Mouse (Mus musculus) layer of hippocampus, adult 11-12 months (tissue): ENCODE results near the gene Pdzd2.

ENCODE experiments used
- DNase-seq: peaks from one replicate; pipeline ENCODE4 v3.0.0; 2022; ENCODE audit warnings: low spot score

The Pdzd2 gene

DNA sequence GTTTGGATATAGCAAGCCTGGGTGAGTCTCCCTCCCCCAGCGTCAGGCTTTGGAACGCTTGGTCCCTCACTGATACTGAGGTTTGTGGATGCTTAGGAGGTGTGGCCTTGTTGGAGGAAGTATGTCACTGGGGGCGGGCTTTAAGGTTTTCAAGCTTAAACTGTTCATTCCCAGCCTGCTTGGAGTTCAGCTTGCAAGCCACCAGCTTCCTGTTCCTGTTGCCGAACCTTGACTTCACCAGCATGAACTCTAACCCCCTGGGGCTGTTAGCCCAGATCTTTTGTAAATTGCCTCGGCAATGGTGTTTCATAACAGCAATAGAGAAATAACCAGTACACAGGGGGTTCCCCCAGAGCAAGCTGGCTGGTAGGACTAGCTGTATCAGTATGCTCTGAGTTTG is 260.4 kb downstream of the Pdzd2 start:
- DNase-seq: no peak

DNA sequence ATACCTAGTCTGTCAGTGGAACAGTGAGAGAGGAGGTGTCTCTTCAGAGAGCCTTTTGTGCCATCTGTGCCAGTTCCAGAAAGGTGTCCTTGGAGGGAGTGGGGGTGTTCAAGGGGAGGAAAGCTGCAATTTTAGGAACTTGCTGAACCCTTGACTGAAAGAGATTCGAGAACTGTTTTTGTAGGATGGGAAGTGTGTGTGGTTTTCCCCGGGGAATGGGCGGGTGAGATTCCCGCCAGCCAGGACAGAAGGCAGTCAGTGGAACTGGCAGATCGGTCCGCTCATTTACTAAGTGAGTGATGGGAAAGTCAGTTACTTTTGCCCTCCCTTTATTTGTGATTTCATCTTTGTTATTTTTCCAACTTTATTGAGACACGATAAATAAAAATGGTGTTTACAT is 266.1 kb downstream of the Pdzd2 start:
- DNase-seq: no peak

DNA sequence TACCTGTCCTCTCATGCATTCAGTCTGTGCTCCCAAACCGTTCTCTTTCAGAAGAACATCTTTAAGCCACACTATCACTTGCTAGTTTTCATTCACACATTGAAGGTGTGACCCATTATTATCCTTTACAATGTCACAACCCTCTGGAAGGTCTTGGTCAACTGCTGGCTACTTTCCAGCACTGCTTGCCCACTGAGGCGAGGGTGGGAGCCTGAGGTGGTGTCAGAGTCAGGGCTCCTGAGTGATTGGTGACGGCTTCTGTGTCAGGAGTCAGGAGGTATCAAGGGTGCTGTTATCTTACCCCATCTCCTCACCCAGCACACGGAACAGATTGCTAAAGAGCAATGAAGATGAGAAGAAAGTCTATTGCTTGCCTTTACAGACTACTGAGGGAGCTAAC is 267.1 kb downstream of the Pdzd2 start:
- no peak for DNase-seq

DNA sequence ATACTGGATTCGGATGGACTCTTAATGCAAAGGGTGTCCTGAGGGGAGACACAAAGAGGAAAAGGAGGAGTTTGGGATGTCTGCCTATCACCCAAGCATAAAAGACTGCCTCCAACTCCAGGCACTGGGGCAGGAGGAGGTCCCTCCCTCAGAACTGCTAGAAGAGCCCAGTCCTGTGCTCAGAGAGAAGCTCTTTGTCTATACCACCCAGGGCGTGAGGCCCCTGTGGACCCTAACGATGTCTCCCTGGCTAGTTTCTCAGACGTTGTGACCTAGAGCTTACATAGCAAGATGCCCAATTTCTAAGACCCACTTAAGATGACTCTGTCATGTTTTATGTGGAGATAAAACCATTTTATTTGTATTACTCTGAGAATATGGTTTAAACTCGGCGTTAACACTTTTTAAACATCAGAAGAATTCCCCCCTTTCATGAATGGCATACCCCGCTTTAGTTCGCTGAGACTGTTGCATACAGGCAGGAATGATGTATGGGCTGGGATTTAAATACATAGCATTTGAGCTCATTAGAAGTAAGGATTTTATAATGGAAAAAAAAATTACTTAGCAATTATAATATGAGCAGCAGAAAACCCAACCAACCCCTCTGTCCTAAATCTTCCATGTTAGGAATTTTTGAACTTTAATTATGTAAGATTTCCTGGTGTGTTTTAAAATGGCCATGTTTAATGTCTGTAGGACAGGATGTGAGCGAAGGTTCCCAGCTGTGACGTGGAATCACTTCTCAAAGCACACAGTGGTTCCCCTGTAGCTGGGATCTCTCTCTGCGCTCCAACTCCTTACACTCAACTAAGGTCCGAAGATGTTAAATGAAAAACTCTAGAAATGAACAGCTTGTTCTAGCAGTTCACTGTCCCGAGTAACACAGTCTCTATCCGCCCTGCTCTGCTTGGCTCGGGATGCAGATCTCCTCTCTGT is 268.6 kb downstream of the Pdzd2 start:
- DNase-seq: no peak

GRCm38 (mm10) chr15:12468625-12469024 is 271.1 kb downstream of the Pdzd2 start:
- DNase-seq: no peak

DNA sequence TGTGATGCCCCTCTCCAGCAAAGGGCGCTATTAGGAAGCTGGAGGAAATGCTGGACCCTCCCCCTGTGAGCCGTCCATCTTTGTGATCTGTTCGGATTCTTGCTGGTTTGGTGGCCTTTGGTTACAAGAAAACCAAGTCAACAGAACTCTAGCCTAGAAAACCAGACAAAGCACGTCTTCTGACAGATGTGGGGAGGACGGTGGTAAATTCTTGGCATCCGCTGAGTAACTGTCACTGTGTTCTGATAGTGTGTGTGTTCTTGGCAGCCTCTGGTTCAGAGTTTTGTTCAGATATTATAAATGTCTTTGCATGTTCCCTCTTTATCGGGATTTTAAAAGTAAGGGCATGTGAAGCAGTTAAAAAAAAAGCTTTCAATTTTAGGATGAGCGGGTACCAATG is 274.0 kb downstream of the Pdzd2 start:
- no peak for DNase-seq

DNA sequence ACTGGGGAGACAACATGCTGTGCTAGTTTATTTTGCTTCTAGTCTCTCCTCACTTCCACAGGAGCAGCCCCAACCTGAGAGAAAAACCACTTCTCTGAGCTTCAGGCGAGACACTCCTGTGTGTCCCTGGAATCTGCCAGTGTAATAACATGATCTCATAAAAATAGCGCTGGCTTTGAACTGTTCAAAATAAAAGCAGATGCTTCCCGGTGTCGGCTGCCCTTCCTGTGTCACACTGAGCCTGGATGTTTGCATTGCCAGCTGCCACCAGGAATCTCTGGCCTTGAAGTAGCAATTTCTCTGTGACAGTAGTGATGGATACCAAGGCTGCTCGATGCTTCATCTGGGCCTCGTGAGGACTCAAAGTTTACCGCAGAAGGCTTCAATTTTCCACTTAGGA is 282.9 kb downstream of the Pdzd2 start:
- no peak for DNase-seq

- DNase-seq: no peak
These were observed 286.4 kb downstream of the Pdzd2 start for GRCm38 (mm10) chr15:12453343-12453742.

GRCm38 (mm10) chr15:12452141-12452995 is 287.4 kb downstream of the Pdzd2 start:
- DNase-seq: no peak

GRCm38 (mm10) chr15:12451448-12451847 is 288.3 kb downstream of the Pdzd2 start:
- DNase-seq: no peak

DNA sequence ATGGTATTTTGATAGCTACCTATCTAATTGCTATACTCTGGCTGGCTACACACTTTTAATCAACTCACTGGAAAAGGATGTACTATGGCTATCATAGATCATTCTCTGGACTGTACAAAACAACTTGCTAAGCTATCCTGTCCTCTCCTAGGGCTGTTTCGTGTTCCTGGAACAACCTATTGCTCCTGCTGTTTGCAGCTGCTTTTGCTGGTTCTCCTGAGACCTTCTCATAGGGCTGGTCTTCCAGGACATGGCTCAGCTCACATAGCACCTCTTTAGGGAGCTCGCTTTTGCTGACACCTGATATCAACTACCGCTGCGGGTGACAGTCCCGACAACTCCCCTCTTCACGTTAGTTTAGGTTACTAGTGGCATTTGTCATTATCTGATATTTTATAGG is 288.9 kb downstream of the Pdzd2 start:
- no peak for DNase-seq

DNA sequence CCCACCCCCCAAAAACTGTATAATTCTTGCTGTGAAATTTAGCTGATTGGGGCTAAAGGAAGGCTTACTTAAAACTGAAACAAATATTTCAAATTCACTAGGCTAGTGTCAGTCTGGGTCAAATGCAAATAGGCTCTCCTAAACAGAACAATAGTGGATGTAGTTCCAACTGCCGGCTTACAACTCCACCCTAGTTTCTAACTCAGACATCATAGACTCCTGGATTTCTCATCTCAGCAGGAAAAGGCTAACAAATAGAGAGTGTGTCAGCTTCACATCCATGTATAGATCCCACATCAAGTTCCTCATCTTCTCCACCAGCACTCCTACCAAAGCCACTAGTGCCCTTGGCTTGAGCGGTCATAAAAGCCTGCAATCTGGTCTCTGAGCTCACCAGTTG is 290.4 kb downstream of the Pdzd2 start:
- no peak for DNase-seq

GRCm38 (mm10) chr15:12447021-12447434 is 292.7 kb downstream of the Pdzd2 start:
- peak; percentile 84 for DNase-seq

DNA sequence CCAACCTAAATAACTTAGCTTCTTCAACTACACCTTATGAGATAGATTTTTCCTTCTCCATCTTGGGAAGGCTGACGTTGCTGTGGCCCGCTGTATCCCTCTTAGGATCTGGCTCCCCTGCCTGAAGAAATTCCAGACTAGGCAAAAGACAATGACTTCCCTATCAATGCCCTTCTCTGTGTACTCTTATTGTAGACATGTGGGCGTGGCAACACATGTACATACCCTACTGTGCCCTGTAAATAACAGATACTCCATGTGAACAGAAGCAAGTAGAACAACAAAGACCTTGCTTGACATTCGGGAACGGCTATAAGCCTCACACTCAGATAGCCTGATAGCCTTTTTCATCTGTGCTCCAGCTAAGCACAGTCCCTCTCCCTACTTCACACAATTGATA is 295.2 kb downstream of the Pdzd2 start:
- DNase-seq: no peak

- no peak for DNase-seq
These were observed 300.4 kb downstream of the Pdzd2 start for GRCm38 (mm10) chr15:12439351-12439751.

GRCm38 (mm10) chr15:12438691-12439090 is 301.0 kb downstream of the Pdzd2 start:
- no peak for DNase-seq

GRCm38 (mm10) chr15:12438081-12438480 is 301.6 kb downstream of the Pdzd2 start:
- no peak for DNase-seq

- DNase-seq: no peak
These were observed 303.8 kb downstream of the Pdzd2 start for GRCm38 (mm10) chr15:12435910-12436309.

GRCm38 (mm10) chr15:12433893-12434599 is 305.7 kb downstream of the Pdzd2 start:
- DNase-seq: no peak

GRCm38 (mm10) chr15:12432879-12433278 is 306.8 kb downstream of the Pdzd2 start:
- no peak for DNase-seq

DNA sequence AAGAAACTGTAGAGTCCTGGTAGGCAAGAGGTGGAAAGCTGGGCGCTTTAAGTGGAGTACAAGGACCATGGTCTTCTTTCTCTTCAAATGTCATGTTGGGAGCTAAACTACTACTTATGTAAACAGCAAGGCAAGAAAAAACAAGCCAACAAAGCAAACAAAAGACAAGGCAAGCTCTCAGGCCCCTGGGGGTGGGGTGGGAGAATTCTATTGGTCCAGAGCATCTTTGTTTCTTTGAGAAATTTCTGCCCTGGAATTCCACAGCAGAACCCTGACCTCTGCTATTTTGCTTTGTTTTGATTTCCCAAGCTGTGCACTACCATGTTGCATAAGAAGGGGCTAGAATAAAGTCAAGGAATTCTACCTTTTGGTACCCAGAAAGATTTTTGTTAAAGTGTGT is 307.4 kb downstream of the Pdzd2 start:
- no peak for DNase-seq

DNA sequence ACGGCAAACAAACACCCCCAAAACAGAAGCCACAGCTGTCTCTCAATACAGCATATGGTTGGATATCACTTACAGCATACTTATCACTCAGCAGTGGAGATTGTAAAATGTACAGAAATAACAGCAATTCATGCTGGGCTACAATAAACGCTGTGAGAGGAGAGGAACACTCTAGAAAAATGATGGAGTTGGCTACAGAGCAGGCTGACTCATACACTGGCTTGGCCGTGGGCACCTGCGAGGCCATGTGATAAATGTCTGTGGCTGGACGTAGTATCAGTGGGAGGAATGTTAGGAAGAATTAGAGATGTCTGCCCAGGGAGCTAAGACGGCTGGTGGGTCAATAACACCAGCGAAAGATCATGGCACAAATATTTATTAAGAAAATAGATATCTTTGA is 308.0 kb downstream of the Pdzd2 start:
- DNase-seq: no peak
